In the genomic region with DNA sequence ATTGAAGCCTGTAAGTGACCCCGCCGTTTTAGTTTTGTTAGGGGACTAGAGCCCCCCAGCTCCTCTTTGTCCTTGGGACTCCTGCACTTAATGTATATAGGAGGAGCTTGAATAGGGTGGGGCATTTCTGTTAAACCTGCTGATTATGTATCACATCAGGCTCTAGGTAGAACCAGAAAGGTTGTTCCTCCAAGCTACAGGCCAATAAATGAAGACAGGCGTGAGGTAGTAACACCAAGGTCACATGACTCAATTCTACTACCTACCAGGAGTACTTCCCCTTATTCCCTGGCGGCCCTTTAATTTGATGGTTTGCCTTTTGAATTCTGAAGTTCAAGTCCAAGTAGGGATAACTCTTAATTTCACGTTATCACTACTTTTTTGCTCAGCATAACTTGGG, we compare ENCODE assay signal across 7 mouse cellular contexts. TPM values are rescaled to one million over a fixed set of nuclear protein-coding genes. Genes with fewer than 3 reads are reported as not detected.
DNase-seq lines count a peak whose midpoint lies in the region; ATAC-seq and TF ChIP-seq lines count a peak whose summit lies in the region.

No protein-coding gene starts in this region.

- H3K9ac ChIP-seq in embryonic facial prominence, embryonic 14.5 days (ENCODE audit: low read depth, low read length): peak overlapping the region; percentile 77
- peak overlapping the region; percentile 90 for H3K9ac ChIP-seq in limb, embryonic 12.5 days (replicated peaks)

- no peaks in the 10 kb centered on the region for H3K27me3 ChIP-seq in embryonic facial prominence, embryonic 14.5 days (replicated peaks; ENCODE audit: control insufficient read depth, insufficient read depth, low read length)
- no peaks in the 10 kb centered on the region for H3K27me3 ChIP-seq in limb, embryonic 12.5 days

- H3K9me3 ChIP-seq in embryonic facial prominence, embryonic 14.5 days (ENCODE audit: control insufficient read depth, low read length): no peaks in the 10 kb centered on the region
- H3K9me3 ChIP-seq in limb, embryonic 12.5 days: no peaks in the 10 kb centered on the region

- no peak for TF ChIP-seq CTCF in olfactory bulb, adult 2 months (IDR thresholded peaks at IDR 0.05; ENCODE audit: insufficient read depth, low read depth, low read length)

- 0 out of 2 replicates have a peak, but pooled peaks cover 10% of the 10 kb centered on the region for H3K4me1 ChIP-seq in embryonic facial prominence, embryonic 14.5 days (ENCODE audit: control insufficient read depth, insufficient read depth, low read length)
- H3K4me1 ChIP-seq in limb, embryonic 12.5 days (replicated peaks): peaks cover 17% of the 10 kb centered on the region
- H3K4me1 ChIP-seq in olfactory bulb, adult 2 months (ENCODE audit: control insufficient read depth, insufficient read depth, low read length): 0 out of 2 replicates have a peak, but pooled peaks cover 4% of the 10 kb centered on the region

- DNase-seq in spleen, postnatal 36 days (ENCODE audit: low spot score in 2 of 2): peak; percentile 40 to 46
- DNase-seq in spleen, postnatal 4 days (ENCODE audit: low spot score in 2 of 2): no peak
- DNase-seq in embryonic facial prominence, embryonic 14.5 days (ENCODE audit: low spot score): no peak
- no peak for DNase-seq in thymus, postnatal 14 days
- no peak for DNase-seq in gastrocnemius, postnatal 14 days

- peak overlapping the region; percentile 84; the same call in 1 of the 2 replicates for H3K27ac ChIP-seq in embryonic facial prominence, embryonic 14.5 days (replicated peaks; ENCODE audit: low read depth, low read length)
- H3K27ac ChIP-seq in limb, embryonic 12.5 days: peak overlapping the region; percentile 93
- H3K27ac ChIP-seq in olfactory bulb, adult 2 months (ENCODE audit: insufficient read depth, low read depth, low read length): peak overlapping the region; percentile 97

- ATAC-seq in embryonic facial prominence, embryonic 14.5 days (ENCODE audit: low read depth): no peak
- ATAC-seq in limb, embryonic 12.5 days (ENCODE audit: insufficient number of reproducible peaks, insufficient read depth, low FRiP score, low TSS enrichment, low read depth): no peak

- peak overlapping the region; percentile 62 for H3K4me2 ChIP-seq in embryonic facial prominence, embryonic 14.5 days (ENCODE audit: low read depth, low read length)
- H3K4me2 ChIP-seq in limb, embryonic 12.5 days: peak overlapping the region; percentile 90

- peak overlapping the region; percentile 68 for H3K4me3 ChIP-seq in embryonic facial prominence, embryonic 14.5 days (ENCODE audit: low read depth, low read length)
- H3K4me3 ChIP-seq in limb, embryonic 12.5 days (replicated peaks): peak overlapping the region; percentile 95
- H3K4me3 ChIP-seq in olfactory bulb, adult 2 months (ENCODE audit: insufficient read depth, low read depth, low read length): peak overlapping the region; percentile 98

- no peak for TF ChIP-seq POLR2A in olfactory bulb, adult 2 months (IDR thresholded peaks at IDR 0.05; ENCODE audit: insufficient read depth, low read depth, low read length)

- intact Hi-C loops in gastrocnemius, postnatal 14 days (cut with DNase I; ENCODE audit: low total_unique reads): no loop called here

- WGBS in embryonic facial prominence, embryonic 14.5 days: 17% methylated on average over 5 of the region's 5 CpGs
- WGBS in limb, embryonic 12.5 days: 20% methylated on average over 5 of the region's 5 CpGs
- WGBS in olfactory bulb, adult 2 months: 8% methylated on average over 5 of the region's 5 CpGs

- no peaks in the 10 kb centered on the region for H3K36me3 ChIP-seq in embryonic facial prominence, embryonic 14.5 days (ENCODE audit: control insufficient read depth, insufficient read depth, low read length)
- H3K36me3 ChIP-seq in limb, embryonic 12.5 days: peaks cover 19% of the 10 kb centered on the region

RNA-seq across cellular contexts. Expression of a gene that starts 0.9 kb away (rescaled TPM):
- 199 and 201 TPM in 2 replicates for polyA plus RNA-seq in embryonic facial prominence, embryonic 14.5 days (2014; fragmentation: Nextera tagmentation; extraction: Ambion mirVana)
- polyA plus RNA-seq in limb, embryonic 12.5 days (2016; fragmentation: Nextera tagmentation; extraction: Ambion mirVana): 178 and 181 TPM in 2 replicates
- polyA plus RNA-seq in olfactory bulb, adult 2 months (2012; ENCODE audit: insufficient read depth, insufficient read length, low replicate concordance, missing spikeins): 262 TPM in 1 of 2 replicates, not detected in the other
- 100 to 1,000 TPM; 571 to 668 TPM for total RNA-seq in gastrocnemius, postnatal 14 days (2021)

RNA-seq across cellular contexts. Expression of a gene that starts 16.2 kb away (rescaled TPM):
- polyA plus RNA-seq in embryonic facial prominence, embryonic 14.5 days (2014; fragmentation: Nextera tagmentation; extraction: Ambion mirVana): 350 and 364 TPM in 2 replicates
- 351 and 359 TPM in 2 replicates for polyA plus RNA-seq in limb, embryonic 12.5 days (2016; fragmentation: Nextera tagmentation; extraction: Ambion mirVana)
- not detected in 2 replicates for polyA plus RNA-seq in olfactory bulb, adult 2 months (2012; ENCODE audit: insufficient read depth, insufficient read length, low replicate concordance, missing spikeins)
- 10 to 100 TPM; 47.2 to 55.8 TPM for total RNA-seq in gastrocnemius, postnatal 14 days (2021)

RNA-seq across cellular contexts. Expression of a gene that starts 30.4 kb away (rescaled TPM):
- polyA plus RNA-seq in embryonic facial prominence, embryonic 14.5 days (2014; fragmentation: Nextera tagmentation; extraction: Ambion mirVana): 15.6 and 16.8 TPM in 2 replicates
- 15.5 and 15.8 TPM in 2 replicates for polyA plus RNA-seq in limb, embryonic 12.5 days (2016; fragmentation: Nextera tagmentation; extraction: Ambion mirVana)
- polyA plus RNA-seq in olfactory bulb, adult 2 months (2012; ENCODE audit: insufficient read depth, insufficient read length, low replicate concordance, missing spikeins): not detected in 2 replicates
- 100 to 1,000 TPM; 257 to 331 TPM for total RNA-seq in gastrocnemius, postnatal 14 days (2021)

RNA-seq across cellular contexts. Expression of a gene that starts 35.3 kb away (rescaled TPM):
- 23.6 and 23.8 TPM in 2 replicates for polyA plus RNA-seq in embryonic facial prominence, embryonic 14.5 days (2014; fragmentation: Nextera tagmentation; extraction: Ambion mirVana)
- 42.3 and 42.5 TPM in 2 replicates for polyA plus RNA-seq in limb, embryonic 12.5 days (2016; fragmentation: Nextera tagmentation; extraction: Ambion mirVana)
- not detected in 2 replicates for polyA plus RNA-seq in olfactory bulb, adult 2 months (2012; ENCODE audit: insufficient read depth, insufficient read length, low replicate concordance, missing spikeins)
- 1 to 10 TPM; 7.4 to 8.2 TPM for total RNA-seq in gastrocnemius, postnatal 14 days (2021)

RNA-seq across cellular contexts. Expression of a gene that starts 38.5 kb away (rescaled TPM):
- 11.9 and 12.7 TPM in 2 replicates for polyA plus RNA-seq in embryonic facial prominence, embryonic 14.5 days (2014; fragmentation: Nextera tagmentation; extraction: Ambion mirVana)
- polyA plus RNA-seq in limb, embryonic 12.5 days (2016; fragmentation: Nextera tagmentation; extraction: Ambion mirVana): 13.5 and 14.8 TPM in 2 replicates
- not detected in 2 replicates for polyA plus RNA-seq in olfactory bulb, adult 2 months (2012; ENCODE audit: insufficient read depth, insufficient read length, low replicate concordance, missing spikeins)
- 10 to 100 TPM; 53.7 to 54.8 TPM for total RNA-seq in gastrocnemius, postnatal 14 days (2021)

Comparison
In these comparisons a context has a peak if more than half of its experiments do, and no peak if none do; other contexts are left out.
1. DNase-seq: peak in spleen, postnatal 36 days (2 of 2); none in spleen, postnatal 4 days (0 of 2), embryonic facial prominence, embryonic 14.5 days (single experiment), thymus, postnatal 14 days (single experiment) and gastrocnemius, postnatal 14 days (single experiment).
2. RNA of a gene that starts 30.4 kb away (polyA plus RNA-seq): 15.5 to 15.8 TPM in limb, embryonic 12.5 days and 15.6 to 16.8 TPM in embryonic facial prominence, embryonic 14.5 days; not detected in olfactory bulb, adult 2 months; every median in the first group is over 10 times any median in the second.
3. Peak in every context shown above with its lines, with median percentiles within 50 percentile points of each other: H3K27ac ChIP-seq and H3K4me3 ChIP-seq.